Mouse (Mus musculus) T-helper 17 cell (primary cell): ENCODE data around the gene Stra6.

Experiments
- in situ Hi-C, 2 experiments: fragments of 300-600 bp; cut with MboI, MseI; formaldehyde crosslinking; loops; 1 replicate in 1 of 2; 2 replicates in 1 of 2; pipeline ENCODE4 v1.15.1; 2025; ENCODE audit warnings: high pct_unique_total_duplicates in 2 of 2

Gene Stra6

GRCm38 (mm10) chr9:58199381-58200269, 136.0 kb downstream of the Stra6 start:
- in situ Hi-C loops = loop anchor here (5.0 kb wide), 1 partner anchor 162 kb away; no protein-coding TSS in a partner anchor

- in situ Hi-C loops = loop anchor here in 1 of 2 experiments (5.0 kb wide), 1 partner anchor 163 kb away; no protein-coding TSS in a partner anchor
Measured at GRCm38 (mm10) chr9:58200270-58201090, 136.9 kb downstream of the Stra6 start.

- in situ Hi-C loops = loop anchor here in 1 of 2 experiments (5.0 kb wide), 1 partner anchor 164 kb away; no protein-coding TSS in a partner anchor
Measured at GRCm38 (mm10) chr9:58201091-58201842, 137.7 kb downstream of the Stra6 start.

GRCm38 (mm10) chr9:58201861-58202549, 138.4 kb downstream of the Stra6 start:
- in situ Hi-C loops = loop anchor here in 1 of 2 experiments (5.0 kb wide), 1 partner anchor 165 kb away; no protein-coding TSS in a partner anchor

GRCm38 (mm10) chr9:58202676-58203453, 139.3 kb downstream of the Stra6 start:
- in situ Hi-C loops = loop anchor here in 1 of 2 experiments (5.0 kb wide), 1 partner anchor 166 kb away; no protein-coding TSS in a partner anchor
